Mouse (Mus musculus): ENCODE measurements around the gene Irf2bpl.

DNA sequence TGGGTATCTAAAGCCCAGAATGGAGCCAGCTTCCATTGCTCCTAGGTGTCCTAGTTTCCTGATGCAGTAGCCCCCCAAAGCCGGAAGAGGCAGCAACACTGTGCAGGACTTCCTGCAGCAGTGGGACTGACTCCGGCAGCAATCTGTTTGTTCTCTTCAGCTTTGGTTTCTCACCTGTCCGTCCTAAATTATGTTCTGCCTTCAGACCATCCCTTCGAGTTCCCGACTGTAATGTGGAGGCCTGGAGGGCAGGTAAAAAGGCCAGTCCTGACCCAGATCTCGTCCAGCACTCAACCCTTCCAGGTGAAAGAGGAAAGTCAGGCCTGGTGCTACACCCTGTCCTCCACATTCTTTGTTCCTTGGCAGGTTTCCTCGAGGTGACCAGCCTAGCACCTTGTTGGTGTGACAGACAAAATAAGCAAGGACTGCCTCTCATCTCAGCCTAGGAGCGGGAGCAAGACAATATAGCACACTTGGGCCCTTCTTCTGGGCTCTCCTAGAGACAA is 6.3 kb upstream of the Irf2bpl start:
- TF ChIP-seq CTCF (IDR thresholded peaks at IDR 0.05; ENCODE audit: low read depth) (no peak), EP300 (IDR thresholded peaks at IDR 0.05; ENCODE audit: low read depth) (no peak)

All from liver, embryonic 14.5 days (tissue).